Mouse (Mus musculus) kidney, embryonic 16.5 days (tissue): ENCODE measurements at regions not wholly inside any gene's neighbourhood (a gene's known extent, or its start where the extent isn't known, plus 50 kb on each side); places are given as distances from the start of the nearest gene placed in this dataset.

ENCODE experiments used
- ATAC-seq: fragments of 200-750 bp; cut with Nextera tagmentation; 2 replicates; pipeline ENCODE4 v1.8.0; 2017; ENCODE audit warnings: moderate TSS enrichment; ENCODE audit not compliant: low FRiP score, low TSS enrichment
- H3K27ac ChIP-seq: fragments of 300-500 bp; sonication (generic); 2 replicates; pipeline ENCODE4 v1.5.1; 2014; ENCODE audit warnings: low read length
- H3K27me3 ChIP-seq: fragments of 300-500 bp; sonication (generic); 2 replicates; pipeline ENCODE4 v1.6.1; 2014; ENCODE audit warnings: low read length, control low read depth, mixed read lengths; ENCODE audit not compliant: insufficient read depth
- H3K36me3 ChIP-seq: fragments of 300-500 bp; sonication (generic); 2 replicates; pipeline ENCODE4 v1.6.1; 2014; ENCODE audit warnings: low read length, control low read depth, mixed read lengths; ENCODE audit not compliant: insufficient read depth
- H3K4me1 ChIP-seq: fragments of 300-500 bp; sonication (generic); 2 replicates; pipeline ENCODE4 v1.6.1; 2014; ENCODE audit warnings: low read length, control low read depth, mixed read lengths; ENCODE audit not compliant: insufficient read depth
- H3K4me2 ChIP-seq: fragments of 300-500 bp; sonication (generic); replicated peaks from 2 replicates; pipeline ENCODE4 v1.6.1; 2014; ENCODE audit warnings: low read depth, low read length
- H3K4me3 ChIP-seq: fragments of 300-500 bp; sonication (generic); 2 replicates; pipeline ENCODE4 v1.5.1; 2014; ENCODE audit warnings: mild to moderate bottlenecking, low read length
- H3K9ac ChIP-seq: fragments of 300-500 bp; sonication (generic); replicated peaks from 2 replicates; pipeline ENCODE4 v1.6.1; 2014; ENCODE audit warnings: low read length
- H3K9me3 ChIP-seq: fragments of 300-500 bp; sonication (generic); 2 replicates; pipeline ENCODE4 v1.6.1; 2016; ENCODE audit warnings: low read length, control low read depth
- WGBS: fragments of 180-500 bp; shearing (Covaris S2); extraction: QIAGEN DNeasy Blood & Tissue Kit; methylation state at CpG from one replicate; pipeline ENCODE4 v1.1.7; 2014; 5-methylcytosine and 5-hydroxymethylcytosine counted together

- H3K27ac ChIP-seq, result peak overlapping the region; percentile 1; the same call in 1 of the 2 replicates
- no peak overlapping the region for H3K4me3 ChIP-seq
- ATAC-seq, result no peak; the same call in 1 of the 2 replicates
- peaks cover 2% of the 10 kb centered on the region; the same call in 1 of the 2 replicates for H3K4me1 ChIP-seq
- peaks cover 5% of the 10 kb centered on the region; the same call in 1 of the 2 replicates for H3K9me3 ChIP-seq
- no peak overlapping the region for H3K4me2 ChIP-seq
- no peaks in the 10 kb centered on the region for H3K27me3 ChIP-seq
- H3K36me3 ChIP-seq, result no peaks in the 10 kb centered on the region
- no peak overlapping the region for H3K9ac ChIP-seq
- WGBS, result 54% methylated on average over 8 of the region's 8 CpGs
Observed at GRCm38 (mm10) chr15:59138393-59139107, 249.5 kb downstream of the Gm49356 start.

- H3K36me3 ChIP-seq, result no peaks in the 10 kb centered on the region
- H3K4me3 ChIP-seq, result no peak overlapping the region
- 74% methylated on average over 4 of the region's 4 CpGs for WGBS
- no peak overlapping the region for H3K4me2 ChIP-seq
- no peak for ATAC-seq
- no peaks in the 10 kb centered on the region for H3K9me3 ChIP-seq
- peaks cover 2% of the 10 kb centered on the region; the same call in 1 of the 2 replicates for H3K4me1 ChIP-seq
- no peak overlapping the region for H3K9ac ChIP-seq
- no peaks in the 10 kb centered on the region for H3K27me3 ChIP-seq
- H3K27ac ChIP-seq, result no peak overlapping the region
Observed at GRCm38 (mm10) chr15:59141621-59142020, 252.5 kb downstream of the Gm49356 start.

- no peaks in the 10 kb centered on the region for H3K27me3 ChIP-seq
- H3K4me3 ChIP-seq, result no peak overlapping the region
- 51% methylated on average over 9 of the region's 9 CpGs for WGBS
- no peak overlapping the region for H3K27ac ChIP-seq
- H3K9ac ChIP-seq, result no peak overlapping the region
- no peaks in the 10 kb centered on the region for H3K9me3 ChIP-seq
- H3K36me3 ChIP-seq, result no peaks in the 10 kb centered on the region
- peaks cover 7% of the 10 kb centered on the region; the same call in 1 of the 2 replicates for H3K4me1 ChIP-seq
- no peak for ATAC-seq
- H3K4me2 ChIP-seq, result no peak overlapping the region
Observed at GRCm38 (mm10) chr15:59142481-59142880, 253.4 kb downstream of the Gm49356 start.

GRCm38 (mm10) chr15:59143891-59144290, 254.8 kb downstream of the Gm49356 start:
- Histone ChIP-seq H3K27me3 (no peaks in the 10 kb centered on the region), H3K9ac (no peak overlapping the region), H3K4me2 (no peak overlapping the region), H3K4me1 (peaks cover 7% of the 10 kb centered on the region; the same call in 1 of the 2 replicates), H3K9me3 (no peaks in the 10 kb centered on the region), H3K36me3 (no peaks in the 10 kb centered on the region), H3K4me3 (no peak overlapping the region), H3K27ac (no peak overlapping the region)
- 97% methylated on average over 1 of the region's 1 CpGs for WGBS
- ATAC-seq, result no peak

- H3K4me1 ChIP-seq, result peaks cover 7% of the 10 kb centered on the region; the same call in 1 of the 2 replicates
- no peak overlapping the region for H3K4me3 ChIP-seq
- H3K36me3 ChIP-seq, result no peaks in the 10 kb centered on the region
- no peak overlapping the region for H3K4me2 ChIP-seq
- WGBS, result 78% methylated on average over 5 of the region's 5 CpGs
- no peak for ATAC-seq
- no peak overlapping the region for H3K9ac ChIP-seq
- H3K9me3 ChIP-seq, result no peaks in the 10 kb centered on the region
- no peak overlapping the region for H3K27ac ChIP-seq
- H3K27me3 ChIP-seq, result no peaks in the 10 kb centered on the region
Observed at GRCm38 (mm10) chr15:59145679-59146078, 256.6 kb downstream of the Gm49356 start.

- H3K36me3 ChIP-seq, result no peaks in the 10 kb centered on the region
- 83% methylated on average over 19 of the region's 19 CpGs for WGBS
- ATAC-seq, result no peak
- no peaks in the 10 kb centered on the region for H3K27me3 ChIP-seq
- H3K9me3 ChIP-seq, result no peaks in the 10 kb centered on the region
- peaks cover 7% of the 10 kb centered on the region; the same call in 1 of the 2 replicates for H3K4me1 ChIP-seq
- no peak overlapping the region for H3K4me3 ChIP-seq
- H3K9ac ChIP-seq, result no peak overlapping the region
- H3K4me2 ChIP-seq, result no peak overlapping the region
- H3K27ac ChIP-seq, result no peak overlapping the region
Observed at GRCm38 (mm10) chr15:59146111-59146510, 257.0 kb downstream of the Gm49356 start.

GRCm38 (mm10) chr15:59146586-59147085, 257.5 kb downstream of the Gm49356 start:
- H3K36me3 ChIP-seq, result no peaks in the 10 kb centered on the region
- peaks cover 7% of the 10 kb centered on the region; the same call in 1 of the 2 replicates for H3K4me1 ChIP-seq
- H3K4me2 ChIP-seq, result peak overlapping the region; percentile 12; the same call in 1 of the 2 replicates
- WGBS, result 32% methylated on average over 9 of the region's 11 CpGs
- 0 out of 2 replicates have a peak overlapping the region, but pooled peaks have one; percentile 30 for H3K9ac ChIP-seq
- ATAC-seq, result 0 out of 2 replicates have a peak, but pooled peaks have one; percentile 39
- no peak overlapping the region for H3K4me3 ChIP-seq
- H3K27ac ChIP-seq, result no peak overlapping the region
- no peaks in the 10 kb centered on the region for H3K9me3 ChIP-seq
- no peaks in the 10 kb centered on the region for H3K27me3 ChIP-seq

GRCm38 (mm10) chr15:59148531-59148930, 259.4 kb downstream of the Gm49356 start:
- Histone ChIP-seq H3K27me3 (no peaks in the 10 kb centered on the region), H3K9me3 (no peaks in the 10 kb centered on the region), H3K4me3 (no peak overlapping the region), H3K4me2 (no peak overlapping the region), H3K4me1 (peaks cover 7% of the 10 kb centered on the region; the same call in 1 of the 2 replicates), H3K9ac (no peak overlapping the region), H3K27ac (no peak overlapping the region), H3K36me3 (no peaks in the 10 kb centered on the region)
- 91% methylated on average over 5 of the region's 5 CpGs for WGBS
- no peak for ATAC-seq

- H3K4me3 ChIP-seq, result no peak overlapping the region
- no peak overlapping the region for H3K27ac ChIP-seq
- peaks cover 5% of the 10 kb centered on the region; the same call in 1 of the 2 replicates for H3K4me1 ChIP-seq
- 90% methylated on average over 5 of the region's 5 CpGs for WGBS
- no peaks in the 10 kb centered on the region for H3K36me3 ChIP-seq
- no peak overlapping the region for H3K4me2 ChIP-seq
- H3K9ac ChIP-seq, result no peak overlapping the region
- no peak for ATAC-seq
- H3K9me3 ChIP-seq, result no peaks in the 10 kb centered on the region
- no peaks in the 10 kb centered on the region for H3K27me3 ChIP-seq
Observed at GRCm38 (mm10) chr15:59151506-59151905, 262.4 kb downstream of the Gm49356 start.

- no peaks in the 10 kb centered on the region for H3K27me3 ChIP-seq
- no peak overlapping the region for H3K4me2 ChIP-seq
- no peak overlapping the region for H3K4me3 ChIP-seq
- no peak overlapping the region for H3K27ac ChIP-seq
- no peaks in the 10 kb centered on the region for H3K36me3 ChIP-seq
- no peaks in the 10 kb centered on the region for H3K9me3 ChIP-seq
- WGBS, result 89% methylated on average over 6 of the region's 6 CpGs
- no peak overlapping the region for H3K9ac ChIP-seq
- ATAC-seq, result no peak
- no peaks in the 10 kb centered on the region for H3K4me1 ChIP-seq
Observed at GRCm38 (mm10) chr15:59152786-59153388, 263.8 kb downstream of the Gm49356 start.
